Mouse (Mus musculus) liver, postnatal 0 days (tissue): ENCODE measurements at regions not wholly inside any gene's neighbourhood (a gene's known extent, or its start where the extent isn't known, plus 50 kb on each side); places are given as distances from the start of the nearest gene placed in this dataset.

Experiments
- CTCF ChIP-seq: sonication (generic); IDR thresholded peaks from 2 replicates; pipeline ENCODE4 v1.5.1; 2016; ENCODE audit warnings: antibody characterized with exemption, low read depth
- EP300 ChIP-seq: IDR thresholded peaks from 2 replicates; pipeline ENCODE4 v1.6.1; 2016; ENCODE audit warnings: antibody characterized with exemption, low read depth, mild to moderate bottlenecking

GRCm38 (mm10) chr6:117534991-117535390, 306.0 kb upstream of the Zfp637 start:
- TF ChIP-seq CTCF (no peak), EP300 (no peak)
